Mouse (Mus musculus): Measurements from ENCODE around the gene Galnt10.

- TF ChIP-seq HCFC1 (IDR thresholded peaks at IDR 0.05; ENCODE audit: borderline replicate concordance, insufficient read depth, low read length) (no peak), ZNF384 (IDR thresholded peaks at IDR 0.05; ENCODE audit: low read depth, low read length) (no peak), ZC3H11A (IDR thresholded peaks at IDR 0.05; ENCODE audit: borderline replicate concordance, low read depth, low read length) (no peak), CHD2 (IDR thresholded peaks at IDR 0.05; ENCODE audit: low read depth, low read length) (no peak)
Measured at GRCm38 (mm10) chr11:57599304-57599703, 45.9 kb upstream of the Galnt10 start.

Measured in ES-E14 (cell line).